Mouse (Mus musculus) myocyte (in vitro differentiated cells): ENCODE measurements around the gene Hps1. TPM values are rescaled to one million over a fixed set of nuclear protein-coding genes. Genes with fewer than 3 reads are reported as not detected.

Source experiments
- H3K27me3 ChIP-seq: one replicate; pipeline ENCODE4 v1.6.1; 2011; ENCODE audit not compliant: control insufficient read depth, insufficient read depth, insufficient read length
- H3K36me3 ChIP-seq: one replicate; pipeline ENCODE4 v1.6.1; 2011; ENCODE audit not compliant: control insufficient read depth, insufficient read depth
- H3K4me2 ChIP-seq: one replicate; pipeline ENCODE4 v1.6.1; 2011; ENCODE audit warnings: low read depth, control low read depth
- H3K4me3 ChIP-seq: one replicate; pipeline ENCODE4 v1.5.1; 2011; ENCODE audit warnings: mild to moderate bottlenecking, control low read depth, moderate library complexity
- H3K79me2 ChIP-seq: one replicate; pipeline ENCODE4 v1.6.1; 2011; ENCODE audit not compliant: control insufficient read depth, insufficient read depth
- H3ac ChIP-seq: one replicate; pipeline ENCODE4 v1.6.1; 2011; ENCODE audit not compliant: control insufficient read depth, insufficient read length
- CEBPB ChIP-seq: IDR thresholded peaks from 2 replicates; pipeline ENCODE4 v1.6.1; 2011; ENCODE audit warnings: mild to moderate bottlenecking, moderate library complexity; ENCODE audit not compliant: poor library complexity, insufficient read depth, severe bottlenecking
- E2F4 ChIP-seq: IDR thresholded peaks from one replicate; pipeline ENCODE4 v1.6.1; 2011; ENCODE audit warnings: mild to moderate bottlenecking, control low read depth, moderate library complexity; ENCODE audit not compliant: insufficient read depth
- MAX ChIP-seq: IDR thresholded peaks from one replicate; pipeline ENCODE4 v1.6.1; 2011; ENCODE audit warnings: low read depth, mild to moderate bottlenecking, control low read depth
- MYOD1 ChIP-seq, 3 experiments: IDR thresholded peaks; one replicate each; pipeline ENCODE4 v1.6.1; 2011; ENCODE audit warnings: control low read depth in 2 of 3, low read depth in 2 of 3, mild to moderate bottlenecking in 2 of 3, moderate library complexity in 1 of 3; ENCODE audit not compliant: insufficient read length in 2 of 3, control insufficient read depth in 1 of 3
- MYOG ChIP-seq, 3 experiments: IDR thresholded peaks; one replicate each; pipeline ENCODE4 v1.6.1; 2011; ENCODE audit warnings: control low read depth in 2 of 3, low read depth in 2 of 3, mild to moderate bottlenecking in 2 of 3; ENCODE audit not compliant: insufficient read length in 2 of 3, control insufficient read depth in 1 of 3, insufficient read depth in 1 of 3
- POLR2A ChIP-seq: IDR thresholded peaks from one replicate; pipeline ENCODE4 v1.6.1; 2011; ENCODE audit warnings: low read depth, mild to moderate bottlenecking, control low read depth, moderate library complexity; ENCODE audit not compliant: insufficient read length
- POLR2AphosphoS2 ChIP-seq: IDR thresholded peaks from one replicate; pipeline ENCODE4 v1.6.1; 2011; ENCODE audit warnings: low read depth, control low read depth; ENCODE audit not compliant: insufficient read length
- REST ChIP-seq: IDR thresholded peaks from one replicate; pipeline ENCODE4 v1.6.1; 2011; ENCODE audit warnings: mild to moderate bottlenecking, control low read depth, moderate library complexity; ENCODE audit not compliant: insufficient read depth, insufficient read length
- SRF ChIP-seq: IDR thresholded peaks from one replicate; pipeline ENCODE4 v1.6.1; 2011; ENCODE audit warnings: low read depth; ENCODE audit not compliant: control insufficient read depth, insufficient read length
- TCF12 ChIP-seq: IDR thresholded peaks from one replicate; pipeline ENCODE4 v1.6.1; 2011; ENCODE audit warnings: mild to moderate bottlenecking, control low read depth; ENCODE audit not compliant: poor library complexity, insufficient read depth, severe bottlenecking
- TCF3 ChIP-seq: IDR thresholded peaks from one replicate; pipeline ENCODE4 v1.6.1; 2011; ENCODE audit warnings: low read depth, control low read depth; ENCODE audit not compliant: insufficient read length
- USF1 ChIP-seq: IDR thresholded peaks from one replicate; pipeline ENCODE4 v1.6.1; 2011; ENCODE audit warnings: low read depth, mild to moderate bottlenecking, control low read depth, moderate library complexity
- polyA plus RNA-seq: library from polyadenylated mRNA; unstranded; fragments of >200 nt; fragmentation: generic; extraction: Trizol; gene quantifications from one replicate; pipeline ENCODE4 v1.2.1, GENCODE M21; 2012; ENCODE audit warnings: missing spikeins

Hps1 gene
- polyA plus RNA-seq, 1 experiment, result 9.5 TPM

- Histone ChIP-seq H3K4me2 (no peak overlapping the region), H3K36me3 (no peaks in the 10 kb centered on the region), H3ac (no peak overlapping the region), H3K4me3 (no peak overlapping the region), H3K27me3 (no peaks in the 10 kb centered on the region), H3K79me2 (no peaks in the 10 kb centered on the region)
- TF ChIP-seq TCF3, result no peak
- TF ChIP-seq MYOD1 (IDR thresholded peaks at IDR 0.05; ENCODE audit: control insufficient read depth in 1 of 3, insufficient read length in 2 of 3, low read depth in 2 of 3), result no peak
- no peak for TF ChIP-seq POLR2A
- TF ChIP-seq USF1, result no peak
- no peak for TF ChIP-seq E2F4
- no peak for TF ChIP-seq MYOG (IDR thresholded peaks at IDR 0.05; ENCODE audit: control insufficient read depth in 1 of 3, insufficient read depth in 1 of 3, insufficient read length in 2 of 3, low read depth in 2 of 3)
- TF ChIP-seq MAX, result no peak
Observed at GRCm38 (mm10) chr19:42777801-42778200, 2.0 kb downstream of the Hps1 start.

GRCm38 (mm10) chr19:42776813-42777212 lies 3.0 kb downstream of the Hps1 start:
- H3K79me2 ChIP-seq, result no peaks in the 10 kb centered on the region
- TF ChIP-seq POLR2AphosphoS2 (no peak), SRF (no peak), REST (no peak), MAX (no peak), POLR2A (no peak)
- no peaks in the 10 kb centered on the region for H3K27me3 ChIP-seq
- no peak overlapping the region for H3K4me3 ChIP-seq
- no peaks in the 10 kb centered on the region for H3K36me3 ChIP-seq
- no peak overlapping the region for H3K4me2 ChIP-seq
- no peak overlapping the region for H3ac ChIP-seq

GRCm38 (mm10) chr19:42770141-42770872 lies 9.5 kb downstream of the Hps1 start:
- Histone ChIP-seq H3K4me3 (no peak overlapping the region), H3K36me3 (no peaks in the 10 kb centered on the region), H3K27me3 (no peaks in the 10 kb centered on the region), H3K79me2 (no peaks in the 10 kb centered on the region), H3K4me2 (peak overlapping the region; percentile 67), H3ac (no peak overlapping the region)
- peak in 2 of 3 experiments; percentile 37 to 76 for TF ChIP-seq MYOG (IDR thresholded peaks at IDR 0.05; ENCODE audit: control insufficient read depth in 1 of 3, insufficient read depth in 1 of 3, insufficient read length in 2 of 3, low read depth in 2 of 3)
- no peak for TF ChIP-seq POLR2A
- TF ChIP-seq USF1, result no peak
- TF ChIP-seq SRF, result no peak
- no peak for TF ChIP-seq POLR2AphosphoS2
- no peak for TF ChIP-seq TCF12
- no peak for TF ChIP-seq MAX
- no peak for TF ChIP-seq CEBPB
- no peak for TF ChIP-seq E2F4
- TF ChIP-seq REST, result no peak
- TF ChIP-seq MYOD1 (IDR thresholded peaks at IDR 0.05; ENCODE audit: control insufficient read depth in 1 of 3, insufficient read length in 2 of 3, low read depth in 2 of 3), result peak; percentile 13 to 77 (median 27)
- TF ChIP-seq TCF3, result no peak

GRCm38 (mm10) chr19:42769648-42770047 lies 10.1 kb downstream of the Hps1 start:
- H3K79me2 ChIP-seq, result no peaks in the 10 kb centered on the region
- no peak overlapping the region for H3K4me3 ChIP-seq
- peak overlapping the region; percentile 67 for H3K4me2 ChIP-seq
- no peaks in the 10 kb centered on the region for H3K36me3 ChIP-seq
- TF ChIP-seq MAX (no peak), MYOG (IDR thresholded peaks at IDR 0.05; ENCODE audit: control insufficient read depth in 1 of 3, insufficient read depth in 1 of 3, insufficient read length in 2 of 3, low read depth in 2 of 3) (no peak), E2F4 (no peak), POLR2AphosphoS2 (no peak), TCF12 (no peak), POLR2A (no peak), USF1 (no peak)
- no peak overlapping the region for H3ac ChIP-seq
- H3K27me3 ChIP-seq, result no peaks in the 10 kb centered on the region

GRCm38 (mm10) chr19:42767361-42767760 lies 12.4 kb downstream of the Hps1 start:
- H3K79me2 ChIP-seq, result no peaks in the 10 kb centered on the region
- no peak overlapping the region for H3ac ChIP-seq
- TF ChIP-seq SRF (no peak), REST (no peak), MYOG (IDR thresholded peaks at IDR 0.05; ENCODE audit: control insufficient read depth in 1 of 3, insufficient read depth in 1 of 3, insufficient read length in 2 of 3, low read depth in 2 of 3) (no peak), POLR2A (no peak), TCF3 (no peak), TCF12 (no peak), POLR2AphosphoS2 (no peak)
- H3K27me3 ChIP-seq, result no peaks in the 10 kb centered on the region
- H3K4me3 ChIP-seq, result no peak overlapping the region
- no peaks in the 10 kb centered on the region for H3K36me3 ChIP-seq
- no peak overlapping the region for H3K4me2 ChIP-seq
